Mouse (Mus musculus) G1E (cell line): ENCODE results near the gene Cox6b1. TPM values are rescaled to one million over a fixed set of nuclear protein-coding genes. Genes with fewer than 3 reads are reported as not detected.

Experiments used
- ATAC-seq: 2 replicates; pipeline ENCODE4 v1.8.0; 2016; ENCODE audit warnings: mild to moderate bottlenecking; ENCODE audit not compliant: insufficient number of reproducible peaks, poor library complexity, low FRiP score, severe bottlenecking; ENCODE audit errors: extremely low read depth
- DNase-seq: peaks from one replicate; pipeline ENCODE4 v3.0.0; 2012; ENCODE audit warnings: low spot score
- H3K27me3 ChIP-seq: 2 replicates; pipeline ENCODE4 v1.6.1; 2012; ENCODE audit warnings: mild to moderate bottlenecking, low read length, inconsistent platforms; ENCODE audit not compliant: insufficient read depth
- H3K36me3 ChIP-seq: replicated peaks from 2 replicates; pipeline ENCODE3; 2012; ENCODE audit warnings: mild to moderate bottlenecking, inconsistent platforms
- H3K4me1 ChIP-seq: 2 replicates; pipeline ENCODE4 v1.6.1; 2012; ENCODE audit warnings: low read depth, low read length, inconsistent platforms, mixed read lengths; ENCODE audit not compliant: insufficient read depth
- H3K4me3 ChIP-seq: 2 replicates; pipeline ENCODE4 v1.5.1; 2012; ENCODE audit warnings: low read depth, mild to moderate bottlenecking, inconsistent platforms, low read length, moderate library complexity, mixed read lengths
- H3K9me3 ChIP-seq: replicated peaks from 2 replicates; pipeline ENCODE4 v1.6.1; 2012; ENCODE audit warnings: inconsistent platforms
- CTCF ChIP-seq: IDR thresholded peaks from 2 replicates; pipeline ENCODE4 v1.5.1; 2012; ENCODE audit warnings: low read depth, low read length, inconsistent platforms, mixed read lengths
- GATA1 ChIP-seq: IDR thresholded peaks from 2 replicates; pipeline ENCODE4 v1.6.1; 2012; ENCODE audit warnings: borderline replicate concordance, low read length, inconsistent platforms, mixed read lengths
- GATA2 ChIP-seq: IDR thresholded peaks from 2 replicates; pipeline ENCODE4 v1.6.1; 2012; ENCODE audit warnings: low read depth, low read length, inconsistent platforms, borderline replicate concordance
- POLR2AphosphoS5 ChIP-seq: IDR thresholded peaks from 2 replicates; pipeline ENCODE4 v1.6.1; 2012; ENCODE audit warnings: low read depth, low read length, inconsistent platforms; ENCODE audit not compliant: insufficient replicate concordance
- TAL1 ChIP-seq: conservative IDR thresholded peaks from 2 replicates; pipeline ENCODE4 v1.6.1; 2012; ENCODE audit warnings: low read depth, low read length, inconsistent platforms, mixed read lengths
- polyA plus RNA-seq: library from polyadenylated mRNA; stranded (reverse); fragments of >175 nt; gene quantifications from 2 replicates; pipeline ENCODE4 v1.2.3, GENCODE M21; 2012
- total RNA-seq, 2 experiments: library from RNA; stranded (forward) in 1 of 2; stranded (reverse) in 1 of 2; fragments of 200-1000 nt in 1 of 2; fragments of >200 nt in 1 of 2; fragmentation: Nextera tagmentation in 1 of 2; gene quantifications; 2 replicates each; pipeline ENCODE4 v1.2.3; 2014 to 2017

The Cox6b1 gene
- total and polyA plus RNA-seq, 3 experiments, result 147 to 820 (median 256) TPM

- Histone ChIP-seq H3K9me3 (no peaks in the 10 kb centered on the region), H3K4me1 (peaks cover 9% of the 10 kb centered on the region), H3K36me3 (peaks cover 46% of the 10 kb centered on the region), H3K27me3 (peaks cover 25% of the 10 kb centered on the region), H3K4me3 (no peak overlapping the region)
- no peak for DNase-seq
- no peak for ATAC-seq
- TF ChIP-seq TAL1, result no peak
- no peak for TF ChIP-seq POLR2AphosphoS5
- no peak for TF ChIP-seq GATA1
- TF ChIP-seq CTCF, result no peak
These were observed 13.1 kb upstream of the Cox6b1 start for GRCm38 (mm10) chr7:30639083-30639482.

GRCm38 (mm10) chr7:30636395-30636794 is 10.4 kb upstream of the Cox6b1 start:
- H3K4me1 ChIP-seq, result peaks cover 12% of the 10 kb centered on the region
- no peak for TF ChIP-seq TAL1
- no peak for TF ChIP-seq GATA2
- TF ChIP-seq GATA1, result no peak
- no peak for TF ChIP-seq CTCF
- no peak for TF ChIP-seq POLR2AphosphoS5
- ATAC-seq (no peak), DNase-seq (no peak)
- H3K9me3 ChIP-seq, result no peaks in the 10 kb centered on the region
- peaks cover 39% of the 10 kb centered on the region for H3K27me3 ChIP-seq
- no peak overlapping the region for H3K4me3 ChIP-seq
- peaks cover 19% of the 10 kb centered on the region for H3K36me3 ChIP-seq

- Histone ChIP-seq H3K9me3 (no peaks in the 10 kb centered on the region), H3K4me1 (peaks cover 12% of the 10 kb centered on the region), H3K36me3 (peaks cover 13% of the 10 kb centered on the region), H3K27me3 (peaks cover 41% of the 10 kb centered on the region), H3K4me3 (peak within 1 kb of the TSS; percentile 1; the same call in 1 of the 2 replicates)
- DNase-seq (no peak), ATAC-seq (no peak)
- TF ChIP-seq CTCF (no peak), POLR2AphosphoS5 (no peak), GATA2 (no peak), GATA1 (no peak), TAL1 (no peak)
These were observed 9.8 kb upstream of the Cox6b1 start, which contains the start of gene Etv2 for GRCm38 (mm10) chr7:30635752-30636151. Etv2 (minus strand) TSS chr7:30635852.

GRCm38 (mm10) chr7:30634621-30635020 is 8.7 kb upstream of the Cox6b1 start:
- peak; percentile 17 for DNase-seq
- H3K4me1 ChIP-seq, result peaks cover 12% of the 10 kb centered on the region
- H3K27me3 ChIP-seq, result peaks cover 45% of the 10 kb centered on the region
- H3K4me3 ChIP-seq, result peak overlapping the region; percentile 1; the same call in 1 of the 2 replicates
- peaks cover 2% of the 10 kb centered on the region for H3K36me3 ChIP-seq
- no peak for ATAC-seq
- no peaks in the 10 kb centered on the region for H3K9me3 ChIP-seq
- TF ChIP-seq CTCF, result 0 out of 2 replicates have a peak, but pooled peaks have one; percentile 6
- no peak for TF ChIP-seq GATA2
- TF ChIP-seq POLR2AphosphoS5, result no peak
- no peak for TF ChIP-seq GATA1
- no peak for TF ChIP-seq TAL1

GRCm38 (mm10) chr7:30633762-30634412 is 7.9 kb upstream of the Cox6b1 start:
- TF ChIP-seq CTCF (no peak), GATA1 (no peak), GATA2 (no peak), TAL1 (no peak)
- no peak for DNase-seq
- no peak for ATAC-seq
- H3K9me3 ChIP-seq, result no peaks in the 10 kb centered on the region
- peaks cover 12% of the 10 kb centered on the region for H3K4me1 ChIP-seq
- H3K36me3 ChIP-seq, result no peaks in the 10 kb centered on the region
- H3K4me3 ChIP-seq, result no peak overlapping the region
- peaks cover 49% of the 10 kb centered on the region for H3K27me3 ChIP-seq

GRCm38 (mm10) chr7:30629013-30629412 is 3.1 kb upstream of the Cox6b1 start:
- no peak for TF ChIP-seq POLR2AphosphoS5
- no peak for TF ChIP-seq TAL1
- no peak for TF ChIP-seq CTCF
- no peak for TF ChIP-seq GATA1
- TF ChIP-seq GATA2, result no peak
- H3K27me3 ChIP-seq, result peaks cover 26% of the 10 kb centered on the region
- no peak for ATAC-seq
- H3K36me3 ChIP-seq, result peaks cover 9% of the 10 kb centered on the region
- peaks cover 12% of the 10 kb centered on the region for H3K4me1 ChIP-seq
- no peak for DNase-seq
- no peak overlapping the region for H3K4me3 ChIP-seq
- H3K9me3 ChIP-seq, result no peaks in the 10 kb centered on the region
